In genomic region chr3:100402656-100403055, GRCm38 (mm10) we compare ENCODE assay signal across 14 mouse cellular contexts.
DNase-seq lines count a peak whose midpoint lies in the region.
"Had no signal": no experiment of that assay in that cellular context is flagged by ENCODE, and none has a peak within 500 bp of the region (broad histone marks: within the 10 kb centered on the region; RNA-seq: fewer than 3 reads in every experiment).

No protein-coding gene starts in this region.

- intact Hi-C loops in left cerebral cortex, postnatal 4 days (cut with DNase I): no loop called here
- intact Hi-C loops in left cerebral cortex, postnatal 10 days (cut with DNase I): no loop called here

- peak; percentile 44 to 61 for DNase-seq in cerebellum, postnatal 25 days
- no peak for DNase-seq in cerebellum, postnatal 4 days (ENCODE audit: low spot score in 2 of 2)
- DNase-seq in left cerebral cortex, postnatal 4 days: peak; percentile 13
- no peak for DNase-seq in left cerebral cortex, postnatal 10 days (ENCODE audit: extremely low spot score in 1 of 2, low spot score in 2 of 2)
- DNase-seq in urinary bladder, postnatal 14 days (ENCODE audit: low spot score): peak; percentile 28
- no peak for DNase-seq in urinary bladder, adult 2 months (ENCODE audit: low spot score)
- DNase-seq in natural killer cell, adult 2 months (ENCODE audit: low spot score in 2 of 2): no peak
- DNase-seq: adrenal gland, adult 2 months; B cell, adult 2 months; gastrocnemius, postnatal 25 days; heart, postnatal 36 days; kidney, adult 18-20 months; layer of hippocampus, adult 9-11 months; thymus, adult 2 months had no signal

Comparison
In these comparisons a context has a peak if more than half of its experiments do, and no peak if none do; other contexts are left out.
1. DNase-seq: peak in cerebellum, postnatal 25 days (2 of 2), left cerebral cortex, postnatal 4 days (single experiment) and urinary bladder, postnatal 14 days (single experiment); none in cerebellum, postnatal 4 days (0 of 2), left cerebral cortex, postnatal 10 days (0 of 2), urinary bladder, adult 2 months (single experiment) and natural killer cell, adult 2 months (0 of 2).